Mouse (Mus musculus): ENCODE results near the gene Etv3.
"Not testable (repeated sequence)": the region's sequence is repeated elsewhere in the genome, so short reads cannot be mapped to it uniquely, and the experiment has no call there.

Etv3 gene

DNA sequence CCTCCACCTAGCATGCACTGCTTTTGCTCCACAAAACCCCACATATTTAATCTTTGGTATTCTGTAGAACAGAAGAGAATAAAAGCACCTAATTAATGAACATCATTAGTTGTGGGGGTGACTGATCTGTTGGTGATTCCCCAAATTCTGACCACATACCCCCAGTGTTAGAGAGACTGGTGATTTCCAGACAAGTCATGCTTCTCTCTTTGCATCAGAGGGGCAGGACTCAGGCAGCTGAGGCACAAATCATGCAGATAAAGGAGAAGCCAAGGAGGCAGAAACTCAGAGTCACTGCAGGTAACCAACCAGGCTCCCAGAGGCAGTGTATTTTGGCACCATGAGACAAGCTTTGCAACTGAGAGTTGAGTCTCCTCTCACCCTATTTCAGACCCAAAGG lies 6.8 kb upstream of the Etv3 start:
- no peak for DNase-seq (ENCODE audit: low read depth)

- no peak for DNase-seq (ENCODE audit: low read depth)
These were observed 4.1 kb upstream of the Etv3 start for GRCm38 (mm10) chr3:87521126-87521525.

DNA sequence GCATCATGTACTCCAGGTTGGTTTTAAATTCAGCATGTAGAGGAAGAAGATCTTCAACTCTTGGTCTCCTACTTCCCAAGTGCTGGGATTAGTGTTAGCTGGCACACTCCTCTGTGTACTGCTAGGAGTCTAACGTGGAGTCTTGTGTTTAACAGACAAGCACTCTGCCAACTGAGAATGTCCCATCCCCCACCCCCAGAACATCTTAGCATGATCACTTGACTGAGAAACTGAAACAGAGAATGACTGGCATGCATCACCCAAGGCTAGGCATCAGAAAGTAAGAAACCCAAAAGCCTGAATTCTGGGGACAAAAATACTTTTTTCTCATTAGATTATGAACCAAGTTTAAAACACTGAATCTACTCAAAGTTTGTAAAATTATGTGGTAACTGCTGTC lies 3.4 kb upstream of the Etv3 start:
- no peak for DNase-seq (ENCODE audit: low read depth)

- DNase-seq (ENCODE audit: low read depth), result no peak
These were observed 1.5 kb upstream of the Etv3 start for GRCm38 (mm10) chr3:87523701-87524100.

- DNase-seq (ENCODE audit: low read depth), result no peak
These were observed 797 bp downstream of the Etv3 start for GRCm38 (mm10) chr3:87525837-87526570.

DNA sequence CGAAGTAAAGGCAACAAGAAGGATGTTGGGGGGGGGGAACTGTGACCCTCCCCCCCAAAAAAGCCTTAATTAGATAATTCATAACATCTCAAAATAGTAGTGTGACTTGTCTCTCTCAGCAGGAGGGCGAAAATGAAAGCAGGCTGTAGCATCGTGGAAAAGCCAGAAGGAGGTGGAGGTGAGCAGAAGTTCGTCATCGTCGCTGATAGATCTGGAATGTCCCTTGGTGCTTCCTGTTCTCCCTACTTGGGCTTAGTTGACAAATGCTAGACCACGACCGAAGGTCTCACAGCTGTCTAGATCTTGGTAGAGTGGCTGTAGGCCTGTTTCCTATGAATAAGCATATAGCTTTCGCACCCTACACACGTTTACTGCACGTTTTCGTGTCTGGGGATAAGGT lies 1.9 kb downstream of the Etv3 start:
- no peak for DNase-seq (ENCODE audit: low read depth)

GRCm38 (mm10) chr3:87528021-87528420 lies 2.8 kb downstream of the Etv3 start:
- no peak for DNase-seq (ENCODE audit: low read depth)

DNA sequence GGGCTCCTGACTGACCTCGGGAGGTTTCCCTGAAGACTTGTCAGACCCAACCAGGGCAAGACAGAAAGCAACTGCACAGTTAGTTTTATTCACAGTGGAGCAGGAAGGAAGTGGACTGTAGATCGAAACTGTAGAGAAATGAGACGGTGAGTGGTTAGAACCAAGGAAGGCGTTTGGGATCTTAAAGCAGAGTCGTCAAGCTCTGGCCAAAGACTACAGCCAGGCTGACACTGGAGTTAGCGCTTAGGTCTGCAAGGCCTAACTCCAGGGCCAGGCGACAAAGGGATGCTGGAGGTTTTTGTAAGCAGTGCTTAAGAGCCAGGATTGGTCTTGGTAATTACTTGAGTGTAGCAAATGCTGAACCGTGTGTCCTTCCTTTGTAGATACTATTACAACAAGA lies 3.6 kb downstream of the Etv3 start:
- DNase-seq (ENCODE audit: low read depth), result no peak

- no peak for DNase-seq (ENCODE audit: low read depth)
These were observed 4.4 kb downstream of the Etv3 start for GRCm38 (mm10) chr3:87529568-87529967.

- DNase-seq (ENCODE audit: low read depth), result no peak
These were observed 5.0 kb downstream of the Etv3 start for GRCm38 (mm10) chr3:87530234-87530633.

DNA sequence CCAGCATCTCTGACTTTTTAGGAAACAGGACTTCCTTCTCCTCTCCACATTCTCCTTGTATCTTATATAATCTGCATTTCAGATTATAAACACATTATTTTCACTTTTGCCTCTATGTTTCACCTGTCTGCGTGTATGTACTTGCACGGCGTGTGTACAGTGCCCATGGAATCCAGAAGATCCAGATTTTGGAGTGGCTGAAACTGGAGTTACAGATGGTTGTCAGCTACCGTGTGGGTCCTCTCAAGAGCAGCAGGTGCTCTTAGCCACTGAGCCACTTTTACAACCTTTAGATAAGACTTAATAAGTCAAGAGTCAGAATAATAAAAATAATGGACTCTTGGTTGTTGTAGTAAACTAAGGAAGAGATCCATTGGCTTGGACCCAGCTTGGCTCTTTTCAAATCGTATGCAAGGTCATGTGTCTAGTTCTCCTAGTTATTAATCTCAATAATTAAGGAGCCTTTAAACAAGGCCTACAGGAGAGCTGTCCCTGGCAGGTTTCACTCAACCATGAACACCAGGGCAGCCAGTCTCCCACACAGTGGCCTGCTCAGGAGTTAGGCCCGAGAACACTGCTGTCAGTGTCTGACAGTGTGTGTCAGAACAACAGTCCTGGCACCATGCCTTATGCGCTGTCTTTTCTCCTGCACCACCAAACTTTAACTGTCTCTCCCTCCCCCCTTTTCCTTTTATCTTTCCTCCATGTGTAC lies 8.6 kb downstream of the Etv3 start:
- no peak for DNase-seq (ENCODE audit: low read depth)

DNA sequence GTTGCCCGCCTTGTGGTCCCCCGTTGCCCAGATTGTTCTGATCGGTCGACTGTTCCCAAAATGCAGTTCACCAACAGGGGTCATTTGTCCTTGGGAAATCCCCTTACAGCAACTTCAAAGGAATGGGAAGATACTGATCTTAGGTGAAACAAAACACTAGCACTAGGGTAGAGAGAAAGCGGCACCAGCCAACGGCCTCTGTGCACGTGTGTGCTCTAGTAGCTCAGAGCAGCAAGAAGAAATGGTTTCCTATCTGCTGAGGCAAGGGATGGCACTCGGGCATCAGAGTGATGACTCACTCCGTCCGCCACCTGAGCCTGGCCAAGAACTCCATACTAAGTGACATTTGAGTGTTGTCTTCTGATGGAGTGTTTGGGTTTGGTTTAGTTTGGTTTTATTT lies 12.8 kb downstream of the Etv3 start:
- no peak for DNase-seq (ENCODE audit: low read depth)

- no peak for DNase-seq (ENCODE audit: low read depth)
These were observed 14.9 kb downstream of the Etv3 start for GRCm38 (mm10) chr3:87540028-87540675.

- no peak for DNase-seq (ENCODE audit: low read depth)
These were observed 15.5 kb downstream of the Etv3 start for GRCm38 (mm10) chr3:87540714-87541113.

DNA sequence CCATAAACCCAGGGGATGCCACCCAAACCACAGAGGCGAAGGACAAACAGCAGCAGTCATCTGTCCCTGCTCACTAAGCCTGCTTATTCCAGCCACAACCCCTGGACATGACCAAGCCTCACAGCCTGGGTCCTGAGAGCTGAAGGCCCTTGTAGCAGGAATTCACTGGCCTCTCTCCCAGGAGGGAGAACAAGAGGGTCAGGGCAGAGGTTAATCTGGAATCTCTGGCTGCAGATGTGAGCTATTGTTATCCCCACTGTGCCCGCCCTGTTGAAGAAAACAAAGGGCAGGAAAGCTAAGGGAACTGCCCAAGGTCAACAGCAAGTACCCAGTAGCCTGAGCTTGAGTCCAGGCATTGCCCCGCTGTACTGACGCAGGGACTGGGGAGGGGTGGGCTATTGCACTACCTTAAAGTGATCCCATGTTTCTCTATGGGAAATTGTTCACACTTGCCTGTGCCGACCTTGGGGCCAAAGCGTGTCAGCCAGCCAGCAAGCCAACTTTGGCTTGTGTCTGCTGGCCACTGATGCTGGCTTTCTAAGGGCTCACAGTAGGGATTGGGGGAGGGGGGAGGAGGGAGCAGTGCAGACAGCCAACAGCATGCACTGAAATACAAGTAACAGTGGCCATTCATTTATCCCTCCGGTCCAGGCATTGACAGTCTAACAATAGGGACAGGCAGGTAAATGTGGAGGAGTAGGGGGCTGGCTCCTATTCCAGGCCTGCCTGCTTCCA lies 17.4 kb downstream of the Etv3 start:
- DNase-seq (ENCODE audit: low read depth), result no peak

DNA sequence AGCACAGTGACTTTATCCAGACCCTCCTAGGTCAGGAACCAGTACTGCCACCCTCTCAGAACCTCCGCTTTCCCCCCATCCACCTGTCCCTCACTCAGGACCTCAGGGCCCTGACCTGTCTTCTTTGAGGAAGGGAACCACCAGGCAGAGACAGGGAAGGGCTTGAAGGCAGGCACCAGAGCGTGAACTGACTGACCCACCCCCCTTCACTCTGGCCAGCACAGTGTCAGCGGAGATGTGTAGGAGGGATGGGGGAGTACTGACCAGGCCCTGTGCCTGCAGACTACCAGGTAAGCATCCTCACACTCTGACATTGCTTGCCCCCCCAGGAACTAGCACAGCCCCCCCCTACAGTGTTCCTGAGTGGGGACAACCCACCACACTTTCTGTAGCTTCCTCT lies 20.3 kb downstream of the Etv3 start:
- DNase-seq (ENCODE audit: low read depth), result no peak

- no peak for DNase-seq (ENCODE audit: low read depth)
These were observed 21.1 kb downstream of the Etv3 start for GRCm38 (mm10) chr3:87546291-87546721.

- DNase-seq (ENCODE audit: low read depth), result no peak
These were observed 24.7 kb downstream of the Etv3 start for GRCm38 (mm10) chr3:87549908-87550307.

DNA sequence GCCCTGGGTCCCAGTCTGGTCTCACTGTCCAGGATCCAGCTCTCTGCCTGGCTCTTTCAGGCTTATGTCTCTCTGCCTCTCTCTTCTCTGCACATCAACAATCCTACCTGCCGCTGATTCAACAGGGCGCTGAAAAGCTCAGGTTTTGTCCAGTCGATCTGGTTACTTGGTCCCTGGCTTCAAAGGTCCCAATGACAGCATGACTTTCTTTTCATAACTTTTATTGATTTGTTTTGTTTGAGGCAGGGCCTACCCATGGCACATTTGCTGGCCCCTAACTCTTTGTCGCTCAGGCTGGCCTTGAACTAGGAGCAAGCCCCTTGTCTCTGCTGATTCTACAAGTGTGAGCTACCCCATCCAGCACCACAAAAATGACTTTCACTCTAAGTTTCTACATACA lies 27.1 kb downstream of the Etv3 start:
- DNase-seq (ENCODE audit: low read depth), result no peak

GRCm38 (mm10) chr3:87553196-87553935 lies 28.2 kb downstream of the Etv3 start:
- DNase-seq (ENCODE audit: low read depth), result no peak

GRCm38 (mm10) chr3:87554859-87555258 lies 29.7 kb downstream of the Etv3 start:
- not testable (repeated sequence) for DNase-seq (ENCODE audit: low read depth)

DNA sequence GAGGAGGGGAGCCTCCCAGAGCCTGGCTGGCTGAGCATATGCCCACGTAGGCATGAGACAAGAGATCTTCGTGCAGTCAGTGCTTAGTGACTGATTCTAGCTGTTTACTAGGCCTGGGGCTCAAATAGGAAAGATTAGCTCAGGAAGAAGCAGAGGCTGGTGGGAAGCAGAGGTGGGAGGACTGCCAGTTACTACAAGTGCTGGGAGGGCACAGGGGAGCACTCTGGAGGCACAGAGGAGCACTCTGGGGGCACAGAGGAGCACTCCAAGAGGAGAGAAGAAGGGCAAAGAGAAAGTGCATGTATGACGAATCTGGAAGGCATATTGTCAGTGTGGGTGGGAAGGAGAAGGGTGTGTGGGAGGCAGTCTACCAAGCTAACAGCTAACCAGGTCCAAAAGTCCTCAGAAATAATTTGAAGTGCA lies 30.9 kb downstream of the Etv3 start:
- DNase-seq (ENCODE audit: low read depth), result no peak
